Mouse (Mus musculus): ENCODE data around the gene Adamts5.

The Adamts5 gene

GRCm38 (mm10) chr16:85901581-85901910 is at the start of gene Adamts5:
TSS of gene Adamts5 (minus strand) at chr16:85901828.
- no peak for DNase-seq

GRCm38 (mm10) chr16:85950356-85950755 is 48.7 kb upstream of the Adamts5 start:
- DNase-seq, result no peak

- no peak for DNase-seq
Measured at GRCm38 (mm10) chr16:85926004-85926403, 24.4 kb upstream of the Adamts5 start.

GRCm38 (mm10) chr16:85922454-85922853 is 20.8 kb upstream of the Adamts5 start:
- DNase-seq, result no peak

GRCm38 (mm10) chr16:85920122-85920521 is 18.5 kb upstream of the Adamts5 start:
- DNase-seq, result no peak

GRCm38 (mm10) chr16:85900702-85901580 is 687 bp downstream of the Adamts5 start:
- no peak for DNase-seq

GRCm38 (mm10) chr16:85899790-85900587 is 1.6 kb downstream of the Adamts5 start:
- DNase-seq, result no peak

GRCm38 (mm10) chr16:85899301-85899721 is 2.3 kb downstream of the Adamts5 start:
- DNase-seq, result no peak

GRCm38 (mm10) chr16:85898816-85899215 is 2.8 kb downstream of the Adamts5 start:
- no peak for DNase-seq

- DNase-seq, result no peak
Measured at GRCm38 (mm10) chr16:85898391-85898790, 3.2 kb downstream of the Adamts5 start.

GRCm38 (mm10) chr16:85897854-85898253 is 3.8 kb downstream of the Adamts5 start:
- no peak for DNase-seq

GRCm38 (mm10) chr16:85895948-85896347 is 5.7 kb downstream of the Adamts5 start:
- no peak for DNase-seq

GRCm38 (mm10) chr16:85889778-85890177 is 11.8 kb downstream of the Adamts5 start:
- DNase-seq, result no peak

- no peak for DNase-seq
Measured at GRCm38 (mm10) chr16:85887289-85888051, 14.2 kb downstream of the Adamts5 start.

GRCm38 (mm10) chr16:85879075-85879474 is 22.6 kb downstream of the Adamts5 start:
- DNase-seq, result no peak

- DNase-seq, result no peak
Measured at GRCm38 (mm10) chr16:85874141-85874540, 27.5 kb downstream of the Adamts5 start.

GRCm38 (mm10) chr16:85871971-85872370 is 29.7 kb downstream of the Adamts5 start:
- no peak for DNase-seq

- DNase-seq, result no peak
Measured at GRCm38 (mm10) chr16:85871248-85871647, 30.4 kb downstream of the Adamts5 start.

- no peak for DNase-seq
Measured at GRCm38 (mm10) chr16:85864691-85865389, 36.8 kb downstream of the Adamts5 start.

GRCm38 (mm10) chr16:85854505-85854904 is 47.1 kb downstream of the Adamts5 start:
- no peak for DNase-seq

GRCm38 (mm10) chr16:85827066-85827465 is 74.6 kb downstream of the Adamts5 start:
- DNase-seq, result no peak

GRCm38 (mm10) chr16:85822330-85822916 is 79.2 kb downstream of the Adamts5 start:
- no peak for DNase-seq

Measured in spleen, adult 18-20 months (tissue).